Mouse (Mus musculus) c-Kit-negative CD71-positive TER-119-positive erythroid progenitor cells, embryonic 14.5 days (primary cell): ENCODE data around the gene Ppp1r32.

ENCODE experiments used
- DNase-seq: peaks from one replicate; pipeline ENCODE4 v3.0.0-alpha.2; 2013; ENCODE audit warnings: low read depth, low spot score

Ppp1r32 gene

DNA sequence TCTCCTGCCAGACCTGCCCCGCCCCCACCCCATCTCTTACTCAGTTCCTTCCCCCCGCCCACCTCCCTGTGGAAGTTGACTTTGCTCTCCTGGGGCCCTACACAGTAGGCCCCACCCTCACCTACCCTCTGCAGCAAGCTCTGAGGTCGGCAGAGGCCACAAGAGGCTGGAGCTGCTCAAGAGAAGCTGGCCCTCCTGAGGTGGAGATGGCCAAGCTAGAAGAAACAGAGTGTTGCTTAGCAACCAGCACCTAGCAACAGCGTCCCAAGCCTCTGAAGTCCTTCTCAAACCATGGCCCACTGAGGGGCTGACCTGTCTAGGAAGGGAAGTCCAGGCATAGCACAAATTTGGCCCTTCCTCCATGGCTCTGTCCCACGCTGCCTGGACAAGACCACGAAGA, at the start of gene Ppp1r32:
Ppp1r32 (minus strand) TSS at position 226 of the 400 bp plus-strand sequence.
- no peak for DNase-seq

DNA sequence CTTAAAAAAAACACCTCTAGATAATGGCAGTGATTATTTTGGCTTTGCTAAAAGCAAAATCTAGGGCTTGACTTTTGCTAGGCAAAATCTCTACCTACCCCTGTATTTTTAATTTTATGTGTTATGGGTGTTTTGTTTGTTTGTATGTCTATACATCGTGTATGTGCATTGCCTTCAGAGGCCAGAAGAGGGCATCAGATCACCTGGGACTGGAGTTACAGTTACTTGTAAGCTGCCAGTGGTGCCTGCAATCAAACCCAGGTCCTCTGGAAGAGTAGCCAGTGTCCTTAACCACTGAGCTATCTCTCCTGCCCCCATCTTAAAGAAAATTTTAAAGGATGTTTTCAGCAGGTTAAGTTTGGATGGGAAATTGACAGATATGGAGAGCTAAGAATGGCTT, 47.4 kb upstream of the Ppp1r32 start:
- no peak for DNase-seq

DNA sequence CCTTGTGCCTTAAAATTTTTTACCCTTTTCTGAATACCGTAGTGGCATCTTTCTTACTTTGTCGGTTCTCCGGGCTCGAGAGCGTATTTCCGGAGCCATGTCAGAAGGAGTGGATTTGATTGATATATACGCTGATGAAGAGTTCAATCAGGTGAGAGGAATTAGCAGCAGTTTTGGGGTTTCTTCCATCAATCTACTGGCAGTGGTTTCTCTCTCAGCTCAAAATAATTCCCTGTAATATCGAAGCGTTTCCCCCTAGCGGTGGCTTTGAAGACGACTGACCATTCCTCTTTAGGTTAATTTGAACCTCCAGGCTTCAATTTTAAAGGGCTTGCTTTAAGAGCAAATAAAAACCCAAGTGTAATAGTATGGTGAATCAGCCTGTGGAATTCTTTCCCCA, 43.2 kb upstream of the Ppp1r32 start, which contains the start of gene Sdhaf2:
Sdhaf2 (minus strand) TSS at position 233 of the 400 bp plus-strand sequence.
- DNase-seq = peak; percentile 40

- peak; percentile 80 for DNase-seq
Observed at GRCm38 (mm10) chr19:10525106-10525901, 42.6 kb upstream of the Ppp1r32 start, which contains the start of gene Cpsf7. Gene Cpsf7 (plus strand): TSS chr19:10525266.

- DNase-seq = no peak
Observed at GRCm38 (mm10) chr19:10524784-10525105, 42.0 kb upstream of the Ppp1r32 start.

DNA sequence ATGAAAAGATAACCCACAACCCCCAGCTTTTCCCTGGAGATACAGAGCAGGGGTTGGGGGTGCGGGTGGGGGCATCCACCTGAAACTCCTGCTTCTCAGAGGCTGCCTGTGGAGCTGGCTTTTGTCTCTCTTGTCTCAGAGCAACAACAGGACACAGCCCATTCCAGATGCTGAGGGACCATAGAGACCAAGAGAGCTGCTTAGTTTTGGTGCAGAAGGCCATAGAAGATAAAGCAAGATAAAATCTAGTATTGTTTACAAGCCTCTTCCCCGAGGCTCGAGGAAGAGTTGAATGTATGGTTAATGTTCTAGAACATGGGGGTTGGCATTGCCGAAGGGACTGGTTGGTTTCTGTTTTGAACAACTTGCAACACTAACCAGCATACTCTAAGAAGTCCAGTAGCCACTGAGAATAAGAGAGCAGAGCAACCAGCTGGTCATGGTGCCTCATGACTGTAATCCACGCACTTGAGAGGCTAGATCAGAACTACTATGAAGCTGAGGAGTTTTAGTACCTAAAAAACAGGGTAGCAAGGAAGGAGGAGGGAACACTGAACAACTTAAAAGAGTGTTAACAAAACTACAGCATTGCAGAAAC, 40.9 kb upstream of the Ppp1r32 start:
- DNase-seq = no peak

DNA sequence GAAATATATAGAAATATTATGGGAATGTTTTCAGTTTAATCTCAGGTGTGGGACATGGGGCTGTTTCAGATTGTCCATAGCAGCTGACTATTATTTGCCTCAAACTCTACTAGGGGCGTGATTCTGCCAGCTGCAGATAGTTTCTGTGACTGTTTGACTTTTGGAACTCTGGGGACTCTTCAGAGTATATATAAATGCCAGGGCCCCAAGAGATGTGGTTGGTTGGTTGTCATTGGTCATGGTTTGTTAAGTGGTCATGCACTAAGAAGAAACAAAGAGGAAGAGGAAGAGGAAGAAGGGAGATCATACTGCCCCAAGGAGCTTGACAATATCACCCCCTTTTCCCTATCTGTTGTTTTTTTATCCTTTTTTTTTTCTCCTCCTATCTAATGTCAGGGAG, 39.2 kb upstream of the Ppp1r32 start:
- no peak for DNase-seq

GRCm38 (mm10) chr19:10520355-10520754, 37.6 kb upstream of the Ppp1r32 start:
- no peak for DNase-seq

DNA sequence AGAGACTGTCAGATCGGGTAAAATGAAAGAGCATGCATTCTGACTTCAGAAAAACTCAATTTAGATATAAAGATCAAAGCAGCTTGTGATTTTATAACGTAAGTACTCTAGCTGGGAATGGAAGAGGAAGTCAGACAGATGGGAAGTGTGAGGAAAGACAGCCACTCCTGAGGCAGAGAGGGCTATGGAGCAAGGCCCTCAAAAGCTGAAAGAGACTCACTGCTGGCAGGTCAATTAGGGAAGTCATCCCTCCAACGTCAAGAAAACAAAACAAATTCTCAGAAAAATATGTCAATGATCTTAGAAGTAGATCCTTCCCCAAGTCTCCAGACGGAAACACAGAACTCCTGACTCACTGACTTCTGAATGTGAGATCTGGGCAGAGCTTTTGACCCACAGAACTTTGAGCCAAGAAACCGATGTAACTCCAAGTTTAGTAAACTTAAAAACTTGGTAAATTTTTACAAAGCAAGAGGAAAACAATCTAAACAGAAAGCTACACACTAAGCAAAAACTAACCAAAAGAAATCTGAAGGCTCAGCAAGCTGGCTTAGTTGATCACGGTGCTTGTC, 28.1 kb upstream of the Ppp1r32 start:
- no peak for DNase-seq

- peak; percentile 32 for DNase-seq
Observed at GRCm38 (mm10) chr19:10502571-10502970, 19.8 kb upstream of the Ppp1r32 start.

GRCm38 (mm10) chr19:10500581-10500980, 17.9 kb upstream of the Ppp1r32 start:
- DNase-seq = no peak

DNA sequence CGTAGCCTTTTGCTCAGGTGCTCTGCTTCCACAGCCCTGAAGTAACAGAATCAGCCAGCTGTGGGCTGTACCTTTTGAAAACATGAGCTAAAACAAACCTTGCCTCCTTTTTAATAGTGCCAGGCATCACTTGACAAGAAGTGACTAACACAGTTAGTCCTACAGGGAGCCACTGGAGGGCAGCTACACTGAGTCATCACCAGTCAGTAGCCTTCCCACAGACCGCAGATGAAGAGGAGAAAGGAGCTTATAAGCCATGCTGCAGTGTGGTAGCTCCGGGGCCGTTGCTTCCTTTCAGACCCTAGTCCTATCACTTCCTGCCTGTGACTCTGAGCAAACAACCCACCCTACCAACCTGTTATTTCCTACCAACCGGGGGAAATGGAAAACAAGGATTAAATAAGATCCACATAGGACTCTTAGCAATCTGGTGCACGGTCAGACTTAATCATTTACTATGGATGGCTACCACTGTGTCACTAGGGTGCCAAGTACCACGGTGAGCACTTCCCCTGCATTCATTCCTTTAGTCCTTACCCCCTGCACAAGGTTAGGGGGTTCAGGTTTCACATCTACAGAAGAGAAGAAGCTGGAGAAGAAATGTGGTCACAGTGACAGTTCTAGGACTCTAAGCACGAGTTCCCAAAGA, 14.9 kb upstream of the Ppp1r32 start:
- no peak for DNase-seq

GRCm38 (mm10) chr19:10496976-10497375, 14.2 kb upstream of the Ppp1r32 start:
- DNase-seq = no peak

- no peak for DNase-seq
Observed at GRCm38 (mm10) chr19:10495670-10496069, 12.9 kb upstream of the Ppp1r32 start.

DNA sequence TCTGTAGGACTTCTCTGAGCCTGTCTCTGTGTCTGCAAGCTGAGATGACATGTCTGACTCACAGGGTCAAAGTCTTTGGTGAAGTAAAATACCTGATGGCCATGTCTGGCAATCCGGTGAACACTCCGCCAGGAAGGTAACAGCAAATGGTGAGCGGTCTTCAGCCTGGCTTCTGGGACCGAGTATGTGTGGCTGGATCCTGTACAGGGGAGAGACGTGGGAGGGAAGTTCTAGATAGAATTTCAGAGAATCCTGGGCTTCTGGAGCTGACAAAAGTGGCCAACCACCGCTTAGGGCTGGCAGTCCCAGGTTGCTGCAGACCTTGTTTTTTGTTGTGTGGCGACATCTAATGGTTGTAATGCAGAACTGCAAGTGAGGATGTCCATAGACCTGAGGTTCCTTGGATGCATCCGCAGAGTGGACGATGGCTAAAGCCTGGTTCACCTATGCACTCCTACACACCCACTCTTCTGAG, 3.6 kb upstream of the Ppp1r32 start:
- DNase-seq = peak; percentile 36

- DNase-seq = no peak
Observed at GRCm38 (mm10) chr19:10479541-10479940, 3.2 kb downstream of the Ppp1r32 start.

GRCm38 (mm10) chr19:10473779-10474178, 8.9 kb downstream of the Ppp1r32 start:
- no peak for DNase-seq

- DNase-seq = no peak
Observed at GRCm38 (mm10) chr19:10472958-10473357, 9.8 kb downstream of the Ppp1r32 start.

DNA sequence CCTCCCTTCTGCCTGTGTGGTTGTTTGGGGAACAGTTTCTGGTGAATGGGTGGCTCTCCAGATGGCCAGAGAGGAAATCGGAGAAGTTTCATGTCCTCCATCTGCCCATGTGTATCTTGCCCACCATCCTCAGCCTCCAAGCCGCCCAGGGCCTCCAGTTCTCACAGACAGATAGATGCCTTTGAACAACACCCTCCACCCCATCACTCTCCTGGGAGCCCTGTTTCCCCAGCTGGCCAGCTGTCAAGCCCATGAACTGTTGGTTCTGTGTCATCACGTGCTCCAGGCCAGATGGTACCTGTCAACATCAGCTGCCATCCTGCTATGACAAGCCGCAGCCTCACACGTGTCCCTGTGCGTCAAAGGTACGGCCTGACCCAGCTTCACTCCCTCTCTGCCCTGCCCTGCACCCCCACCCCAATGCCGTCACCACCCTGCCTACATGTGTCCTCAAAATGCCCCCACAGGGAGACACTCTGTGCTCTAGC, 13.5 kb downstream of the Ppp1r32 start:
- DNase-seq = no peak

DNA sequence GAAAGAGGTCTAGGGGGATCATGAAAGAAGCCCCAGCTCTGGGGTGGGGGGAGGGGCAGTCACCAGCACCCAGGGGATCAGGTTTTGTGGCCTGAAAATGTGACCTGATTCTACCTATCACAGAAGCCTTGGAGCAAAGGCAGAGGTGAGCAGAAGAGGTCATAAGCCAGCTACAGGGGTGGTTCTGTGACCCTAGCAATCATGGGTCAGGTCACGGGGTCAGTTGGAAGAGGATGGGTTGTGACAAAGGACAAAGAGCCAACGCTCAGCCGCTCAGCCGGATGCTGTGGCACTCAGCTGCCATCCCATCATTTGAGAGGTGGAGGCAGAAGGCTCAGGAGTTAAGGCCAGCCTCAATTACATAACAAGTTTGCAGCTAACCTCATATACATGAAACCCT, 18.3 kb downstream of the Ppp1r32 start:
- no peak for DNase-seq

DNA sequence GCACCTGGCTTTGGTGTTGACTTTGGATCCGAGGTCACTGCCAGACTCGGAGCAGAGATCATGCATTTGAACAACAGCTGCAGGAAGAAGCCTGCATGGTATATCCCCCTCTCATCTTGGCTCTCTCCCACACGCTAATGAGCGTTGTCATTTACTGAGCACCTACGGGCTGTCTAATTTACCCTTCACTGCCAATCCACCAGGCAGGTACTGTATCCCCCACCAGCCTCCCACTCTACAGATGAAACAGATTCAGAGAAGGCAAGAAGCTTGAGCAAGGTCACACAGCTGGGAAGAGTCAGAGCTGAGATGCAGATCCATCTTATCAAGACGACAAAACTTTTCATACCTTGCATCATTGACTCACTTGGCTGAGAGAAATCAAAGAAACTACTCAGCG, 21.1 kb downstream of the Ppp1r32 start:
- no peak for DNase-seq

GRCm38 (mm10) chr19:10459907-10460306, 22.8 kb downstream of the Ppp1r32 start:
- DNase-seq = no peak
